Mouse (Mus musculus) frontal cortex, postnatal 36 days (tissue): ENCODE measurements at regions not wholly inside any gene's neighbourhood (a gene's known extent, or its start where the extent isn't known, plus 50 kb on each side); places are given as distances from the start of the nearest gene placed in this dataset.

ENCODE experiments used
- DNase-seq, 2 experiments: peaks; one replicate each; pipeline ENCODE4 v3.0.0; 2022; ENCODE audit warnings: low spot score in 2 of 2

DNA sequence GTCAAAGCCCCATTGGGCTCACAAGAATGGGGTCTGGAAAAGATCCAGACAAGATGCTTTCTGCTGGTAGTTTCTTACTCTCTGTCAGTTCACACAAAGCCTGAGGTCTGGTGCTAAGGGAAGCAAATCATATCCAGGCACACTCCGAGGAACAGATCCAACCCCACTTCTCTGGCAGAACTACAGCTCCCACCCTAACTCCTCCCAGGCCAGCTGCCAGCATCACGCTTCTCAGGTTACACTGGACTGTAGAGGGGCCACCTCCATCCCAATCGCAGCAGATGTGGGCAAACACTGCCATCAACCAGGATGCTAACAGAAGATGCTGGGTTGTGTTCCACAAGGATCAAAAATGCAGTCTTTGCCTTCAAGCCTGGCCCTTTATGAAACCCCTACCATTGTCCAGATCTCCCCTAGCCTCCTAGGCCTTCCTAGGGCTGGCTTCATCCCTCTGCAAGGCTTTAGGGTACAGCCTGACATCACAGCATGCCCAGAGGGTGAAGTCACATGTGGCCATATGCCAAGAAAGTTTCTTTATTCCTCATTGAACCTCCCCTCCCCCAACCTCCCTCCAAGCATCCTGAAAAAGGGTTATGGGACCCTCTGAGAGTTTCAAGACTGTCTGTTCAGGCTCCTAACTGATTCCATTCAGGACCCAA lies 99.6 kb upstream of the 2610301B20Rik start:
- no peak for DNase-seq

DNA sequence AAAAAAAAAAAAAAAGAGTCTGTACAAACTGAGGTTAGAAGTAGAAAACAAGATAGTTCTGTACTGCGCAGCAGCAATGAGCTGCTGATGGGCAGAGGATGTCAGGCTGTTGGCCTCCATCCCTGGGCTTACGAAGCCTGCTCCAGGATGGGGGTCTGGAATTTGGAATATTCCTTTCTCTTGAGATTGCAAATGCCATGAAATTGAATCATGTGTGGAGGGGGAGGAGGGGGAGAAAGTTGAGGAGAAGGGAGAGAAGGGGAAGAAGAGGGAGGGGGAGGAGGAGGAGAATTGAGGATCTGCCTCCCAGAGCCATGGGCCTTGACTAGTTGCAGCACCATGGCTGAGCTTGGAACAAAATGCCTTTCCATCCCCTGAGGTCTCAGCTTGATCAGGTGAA lies 87.6 kb upstream of the 2610301B20Rik start:
- no peak for DNase-seq

DNA sequence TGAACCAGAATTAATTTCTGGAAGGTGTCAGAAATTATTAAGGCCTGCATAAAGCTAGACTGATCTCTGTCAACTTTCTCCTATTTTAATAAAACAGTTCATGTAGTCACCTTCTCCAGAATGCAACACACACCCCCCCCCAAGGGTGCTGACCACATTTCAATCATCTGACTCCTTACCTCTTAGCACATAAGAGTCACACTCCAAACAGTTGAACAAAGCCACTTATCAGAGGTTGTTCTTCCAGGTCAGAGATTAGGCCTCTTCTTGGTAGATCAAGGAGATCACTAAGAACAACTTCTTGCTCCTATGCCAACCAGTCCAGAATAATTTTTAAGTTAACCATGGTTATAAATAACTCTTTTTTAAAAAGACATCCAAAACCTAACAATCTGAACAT lies 86.0 kb upstream of the 2610301B20Rik start:
- no peak for DNase-seq

DNA sequence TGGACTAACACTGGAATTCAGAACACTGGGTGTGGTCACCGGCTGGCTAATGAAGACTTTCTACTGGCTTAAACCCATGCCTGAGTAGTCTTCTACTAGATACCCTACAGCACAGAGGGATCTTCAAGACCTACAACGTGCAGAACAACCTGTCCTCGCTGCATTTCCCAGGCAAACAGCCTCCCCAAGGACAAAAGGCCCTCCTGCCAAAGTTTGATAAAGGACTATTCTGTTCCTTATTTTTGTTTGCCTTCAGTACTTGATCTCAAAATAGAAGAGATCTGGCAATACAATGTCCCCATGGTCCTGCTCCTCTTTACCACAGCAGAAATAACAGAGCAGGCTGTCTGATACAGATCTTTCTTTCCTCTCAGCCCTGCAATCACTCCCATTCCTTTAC lies 85.2 kb upstream of the 2610301B20Rik start:
- no peak for DNase-seq

DNA sequence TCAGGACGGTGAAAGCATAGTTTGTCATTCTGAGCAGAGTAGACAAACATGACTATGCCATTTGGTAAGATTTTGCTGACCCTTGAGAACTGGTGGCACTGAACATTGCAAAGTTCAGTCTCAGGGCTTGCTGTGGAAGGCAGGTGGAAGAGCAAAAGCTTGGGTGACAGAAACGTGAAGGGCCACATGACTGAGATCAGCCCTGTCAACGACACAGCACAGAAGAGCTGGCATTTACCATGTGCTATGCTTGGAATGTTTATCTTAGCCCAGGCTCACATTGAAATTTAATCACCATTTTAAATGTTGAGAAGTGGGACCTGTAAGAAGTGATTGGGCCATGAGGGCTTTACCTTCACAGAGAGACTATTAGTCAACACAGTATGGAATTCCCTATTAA lies 81.7 kb upstream of the 2610301B20Rik start:
- no peak for DNase-seq

DNA sequence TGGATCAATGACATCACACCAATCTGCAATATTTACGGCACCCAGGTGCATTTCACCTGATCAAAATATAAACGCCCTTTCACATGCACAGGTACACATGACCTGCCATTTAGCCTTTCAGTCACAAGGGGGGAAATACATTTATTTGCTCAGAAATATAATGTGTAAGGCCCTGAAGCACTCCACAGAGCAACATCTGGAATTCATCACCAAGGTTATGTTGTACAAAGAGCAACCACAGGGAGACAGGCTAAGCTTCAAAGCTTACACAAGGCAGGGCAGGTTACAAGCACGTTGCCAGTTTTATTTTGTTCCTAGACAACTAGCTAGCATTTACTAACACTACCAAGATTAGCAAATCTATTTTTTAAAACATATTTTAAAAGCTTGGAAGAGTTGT lies 79.8 kb upstream of the 2610301B20Rik start:
- DNase-seq: no peak

DNA sequence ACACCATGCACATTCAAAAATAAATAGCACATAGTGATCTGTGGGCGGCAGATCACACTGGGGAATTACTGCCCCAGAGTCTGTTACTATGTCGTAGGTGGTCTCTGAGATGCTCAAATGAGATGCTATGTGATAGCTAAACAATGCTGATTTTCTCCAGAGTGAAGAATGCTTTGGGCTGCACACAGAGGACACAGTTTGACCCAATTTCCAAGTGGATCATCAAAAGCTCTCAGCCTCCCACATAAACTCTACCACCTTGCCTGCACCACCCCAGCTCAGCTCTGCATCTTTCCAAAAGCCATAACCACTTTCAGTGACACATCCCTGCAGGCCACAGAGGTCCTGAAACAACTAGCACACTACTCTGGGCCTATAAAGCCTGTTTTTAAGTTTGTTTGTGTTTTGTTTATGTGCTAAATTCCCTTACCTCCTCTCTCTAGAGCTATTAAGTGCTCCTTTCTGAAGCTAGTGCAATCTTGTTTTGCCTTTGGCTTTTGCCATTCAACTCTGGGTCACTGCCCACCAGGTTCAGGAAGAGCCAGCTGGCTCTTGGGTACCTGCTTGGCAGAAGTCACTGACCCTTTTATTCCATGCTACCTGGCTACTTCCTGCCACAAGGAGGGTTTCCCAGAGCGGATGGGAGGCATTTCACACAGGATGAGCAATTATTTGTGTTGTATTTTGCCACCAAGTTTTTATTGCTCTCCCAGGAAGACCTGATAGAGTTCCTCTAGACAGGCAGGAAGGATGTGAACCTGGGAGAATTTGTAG lies 73.3 kb upstream of the 2610301B20Rik start:
- peak in 1 of 2 experiments; percentile 2 for DNase-seq

DNA sequence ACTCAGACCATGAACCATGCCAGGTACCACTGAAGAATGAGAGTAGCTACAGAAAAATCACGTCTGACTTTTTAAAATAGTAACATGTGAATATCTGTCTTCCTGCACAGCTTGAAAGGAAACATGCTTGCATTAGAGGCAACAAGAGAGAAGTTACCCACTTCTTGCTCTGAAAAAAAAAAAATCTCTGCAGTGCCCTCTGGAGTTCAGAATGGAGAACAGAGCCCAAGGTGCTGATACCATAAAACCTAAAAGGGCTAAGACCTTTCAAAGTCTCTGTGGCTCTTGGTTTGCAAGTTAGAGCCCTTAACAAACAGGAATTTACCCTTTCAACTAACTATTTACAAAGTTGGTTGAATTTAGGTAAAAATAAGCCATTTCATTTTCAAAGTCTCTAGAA lies 69.6 kb upstream of the 2610301B20Rik start:
- no peak for DNase-seq

DNA sequence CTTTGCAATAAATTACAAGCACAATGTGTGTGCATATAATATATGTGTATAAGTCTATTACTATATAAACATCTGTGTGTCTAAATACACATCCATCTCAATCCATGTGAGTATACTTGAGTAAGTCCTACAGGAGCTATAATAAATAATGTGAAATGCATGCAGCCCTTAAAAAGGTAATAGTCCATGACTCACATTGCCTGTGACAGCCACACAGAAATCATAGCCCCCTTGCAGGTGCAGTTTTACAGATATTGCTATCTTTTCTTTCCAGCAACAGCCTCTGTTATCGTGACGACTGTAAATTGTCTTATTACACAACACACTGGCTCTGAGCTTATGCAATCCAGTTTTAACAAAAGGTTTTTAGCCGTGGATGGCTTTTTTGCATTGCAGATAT lies 67.0 kb upstream of the 2610301B20Rik start:
- no peak for DNase-seq

DNA sequence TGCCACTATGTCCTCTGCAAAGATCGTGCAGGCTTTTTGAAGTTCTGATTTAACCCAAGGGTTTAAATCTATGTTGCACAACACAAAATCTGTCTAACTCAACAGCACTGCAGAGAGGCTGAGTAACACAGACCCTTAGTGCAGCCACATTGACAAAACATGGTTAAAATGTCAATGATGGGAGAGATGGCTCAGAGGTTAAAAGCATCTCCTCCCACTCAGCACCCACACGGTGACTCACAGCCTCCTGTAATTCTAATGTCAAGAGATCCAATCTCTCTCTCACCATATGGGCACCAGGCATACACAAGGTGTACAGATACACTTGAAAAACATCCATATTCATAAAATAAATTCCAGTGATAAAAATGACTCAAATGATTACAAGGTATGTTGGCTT lies 61.4 kb upstream of the 2610301B20Rik start:
- DNase-seq: peak in 1 of 2 experiments; percentile 10
